Mouse (Mus musculus): ENCODE measurements around the gene Serinc4. TPM values are rescaled to one million over a fixed set of nuclear protein-coding genes. Genes with fewer than 3 reads are reported as not detected.
"Not testable (repeated sequence)": the region's sequence is repeated elsewhere in the genome, so short reads cannot be mapped to it uniquely, and the experiment has no call there.

Serinc4 gene
- polyA plus RNA-seq, 1 experiment from 2014 or later, result 0.11 TPM

GRCm38 (mm10) chr2:121473301-121474179, 17.0 kb upstream of the Serinc4 start, which contains the start of gene Mfap1b:
Mfap1b (minus strand) TSS chr2:121474067.
- not testable (repeated sequence) for H3K4me1 ChIP-seq (replicated peaks; ENCODE audit: control insufficient read depth, insufficient read depth, low read length); H3K9me3 ChIP-seq (ENCODE audit: control insufficient read depth, low read length); H3K36me3 ChIP-seq (ENCODE audit: control insufficient read depth, insufficient read depth, low read length); H3K27me3 ChIP-seq (ENCODE audit: control insufficient read depth, insufficient read depth, low read depth, low read length)
- WGBS, result 4% methylated on average over 38 of the region's 41 CpGs
- H3K27ac ChIP-seq (ENCODE audit: low read length), result peak within 1 kb of the TSS; percentile 61
- peak within 1 kb of the TSS; percentile 76 for H3K9ac ChIP-seq (ENCODE audit: low read length)
- H3K4me3 ChIP-seq (ENCODE audit: low read length), result peak within 1 kb of the TSS; percentile 69
- ATAC-seq (ENCODE audit: low read depth), result peak; percentile 97
- peak within 1 kb of the TSS; percentile 70 for H3K4me2 ChIP-seq (ENCODE audit: low read depth, low read length)

- not testable (repeated sequence) for H3K4me1 ChIP-seq (replicated peaks; ENCODE audit: control insufficient read depth, insufficient read depth, low read length); H3K36me3 ChIP-seq (ENCODE audit: control insufficient read depth, insufficient read depth, low read length); H3K4me3 ChIP-seq (ENCODE audit: low read length); H3K9ac ChIP-seq (ENCODE audit: low read length); ATAC-seq (ENCODE audit: low read depth); H3K9me3 ChIP-seq (ENCODE audit: control insufficient read depth, low read length); H3K27me3 ChIP-seq (ENCODE audit: control insufficient read depth, insufficient read depth, low read depth, low read length); H3K27ac ChIP-seq (ENCODE audit: low read length)
- H3K4me2 ChIP-seq (ENCODE audit: low read depth, low read length), result peak overlapping the region; percentile 70; the same call in 1 of the 2 replicates
- WGBS, result 89% methylated on average over 3 of the region's 3 CpGs
Measured at GRCm38 (mm10) chr2:121472783-121473182, 16.2 kb upstream of the Serinc4 start.

DNA sequence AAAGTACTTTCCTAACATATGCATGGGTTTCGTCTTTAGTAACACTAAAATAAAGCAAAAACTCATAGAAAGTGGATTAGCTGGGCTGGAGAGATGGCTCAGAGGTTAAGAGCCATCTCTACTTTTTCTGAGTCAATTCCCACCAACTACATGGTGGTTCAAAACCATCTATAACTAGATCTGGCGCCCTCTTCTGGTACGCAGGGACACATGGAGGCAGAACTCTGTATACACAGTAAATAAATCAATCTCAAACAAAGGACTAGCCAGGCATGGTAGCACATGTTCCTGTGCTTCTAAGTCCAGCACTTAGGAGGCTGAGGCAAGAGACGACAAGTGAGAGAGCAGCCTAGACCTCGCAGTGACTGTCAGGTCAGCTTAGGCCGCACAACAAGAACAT, 12.4 kb upstream of the Serinc4 start:
- not testable (repeated sequence) for H3K4me3 ChIP-seq (ENCODE audit: low read length); H3K9me3 ChIP-seq (ENCODE audit: control insufficient read depth, low read length); H3K4me1 ChIP-seq (replicated peaks; ENCODE audit: control insufficient read depth, insufficient read depth, low read length); H3K36me3 ChIP-seq (ENCODE audit: control insufficient read depth, insufficient read depth, low read length); H3K9ac ChIP-seq (ENCODE audit: low read length); H3K4me2 ChIP-seq (ENCODE audit: low read depth, low read length); H3K27me3 ChIP-seq (ENCODE audit: control insufficient read depth, insufficient read depth, low read depth, low read length); ATAC-seq (ENCODE audit: low read depth); H3K27ac ChIP-seq (ENCODE audit: low read length)
- 60% methylated on average over 1 of the region's 6 CpGs for WGBS

- Histone ChIP-seq H3K4me2 (ENCODE audit: low read depth, low read length) (no peak overlapping the region), H3K4me3 (ENCODE audit: low read length) (no peak overlapping the region)
- no peak for ATAC-seq (ENCODE audit: low read depth)
Measured at GRCm38 (mm10) chr2:121460071-121460470, 3.5 kb upstream of the Serinc4 start.

GRCm38 (mm10) chr2:121455534-121455933, 1.0 kb downstream of the Serinc4 start:
- peaks cover 22% of the 10 kb centered on the region for H3K4me1 ChIP-seq (replicated peaks; ENCODE audit: control insufficient read depth, insufficient read depth, low read length)
- 78% methylated on average over 5 of the region's 5 CpGs for WGBS
- peaks cover 9% of the 10 kb centered on the region for H3K36me3 ChIP-seq (ENCODE audit: control insufficient read depth, insufficient read depth, low read length)
- H3K9ac ChIP-seq (ENCODE audit: low read length), result no peak overlapping the region
- no peak overlapping the region for H3K4me2 ChIP-seq (ENCODE audit: low read depth, low read length)
- H3K4me3 ChIP-seq (ENCODE audit: low read length), result no peak overlapping the region
- no peak overlapping the region for H3K27ac ChIP-seq (ENCODE audit: low read length)
- H3K27me3 ChIP-seq (ENCODE audit: control insufficient read depth, insufficient read depth, low read depth, low read length), result no peaks in the 10 kb centered on the region
- no peak for ATAC-seq (ENCODE audit: low read depth)
- H3K9me3 ChIP-seq (ENCODE audit: control insufficient read depth, low read length), result no peaks in the 10 kb centered on the region

More at GRCm38 (mm10) chr2:121460071-121460470, 3.5 kb upstream of the Serinc4 start:
- no peaks in the 10 kb centered on the region for H3K9me3 ChIP-seq (ENCODE audit: control insufficient read depth, low read length)
- H3K27me3 ChIP-seq (ENCODE audit: control insufficient read depth, insufficient read depth, low read depth, low read length), result no peaks in the 10 kb centered on the region
- peaks cover 10% of the 10 kb centered on the region for H3K4me1 ChIP-seq (replicated peaks; ENCODE audit: control insufficient read depth, insufficient read depth, low read length)
- peaks cover 6% of the 10 kb centered on the region for H3K36me3 ChIP-seq (ENCODE audit: control insufficient read depth, insufficient read depth, low read length)
- H3K27ac ChIP-seq (ENCODE audit: low read length), result no peak overlapping the region
- WGBS, result 45% methylated on average over 2 of the region's 2 CpGs
- H3K9ac ChIP-seq (ENCODE audit: low read length), result no peak overlapping the region

- Histone ChIP-seq H3K9ac (ENCODE audit: low read length) (no peak overlapping the region), H3K36me3 (ENCODE audit: control insufficient read depth, insufficient read depth, low read length) (peaks cover 5% of the 10 kb centered on the region)
Measured at GRCm38 (mm10) chr2:121453917-121454316, 2.7 kb downstream of the Serinc4 start.

DNA sequence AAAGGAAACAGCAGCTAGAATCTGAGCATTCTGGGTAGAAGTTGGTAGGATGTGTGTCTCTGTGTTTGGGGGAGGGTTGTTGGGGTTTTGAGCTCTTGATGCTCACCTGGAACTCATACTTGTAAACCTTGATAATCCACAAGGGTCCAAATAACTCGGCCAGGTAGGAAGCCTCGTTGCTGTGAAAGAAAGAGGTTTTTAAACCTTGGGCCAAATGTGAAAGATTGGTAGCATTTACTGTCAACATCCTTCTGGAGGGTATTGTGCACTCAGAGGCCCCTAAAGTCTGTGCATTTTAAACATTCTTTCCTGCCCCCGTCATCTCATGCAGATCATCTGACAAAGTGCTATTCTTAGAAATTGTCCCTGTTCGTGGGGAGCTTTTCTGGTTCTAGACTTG, 3.6 kb downstream of the Serinc4 start, which contains the start of gene Hypk:
TSS of gene Hypk (plus strand) at position 301 of the 400 bp plus-strand sequence.
- Histone ChIP-seq H3K27me3 (ENCODE audit: control insufficient read depth, insufficient read depth, low read depth, low read length) (no peaks in the 10 kb centered on the region), H3K36me3 (ENCODE audit: control insufficient read depth, insufficient read depth, low read length) (peaks cover 5% of the 10 kb centered on the region; the same call in 1 of the 2 replicates), H3K4me3 (ENCODE audit: low read length) (no peak within 1 kb of the TSS), H3K4me2 (ENCODE audit: low read depth, low read length) (no peak within 1 kb of the TSS), H3K9ac (ENCODE audit: low read length) (no peak within 1 kb of the TSS), H3K27ac (ENCODE audit: low read length) (no peak within 1 kb of the TSS), H3K9me3 (ENCODE audit: control insufficient read depth, low read length) (no peaks in the 10 kb centered on the region), H3K4me1 (replicated peaks; ENCODE audit: control insufficient read depth, insufficient read depth, low read length) (peaks cover 27% of the 10 kb centered on the region)
- 54% methylated on average over 4 of the region's 4 CpGs for WGBS
- no peak for ATAC-seq (ENCODE audit: low read depth)

More at GRCm38 (mm10) chr2:121453917-121454316, 2.7 kb downstream of the Serinc4 start:
- H3K4me2 ChIP-seq (ENCODE audit: low read depth, low read length), result no peak overlapping the region
- no peaks in the 10 kb centered on the region for H3K9me3 ChIP-seq (ENCODE audit: control insufficient read depth, low read length)
- WGBS, result 83% methylated on average over 6 of the region's 6 CpGs
- H3K27me3 ChIP-seq (ENCODE audit: control insufficient read depth, insufficient read depth, low read depth, low read length), result no peaks in the 10 kb centered on the region
- peaks cover 26% of the 10 kb centered on the region for H3K4me1 ChIP-seq (replicated peaks; ENCODE audit: control insufficient read depth, insufficient read depth, low read length)
- ATAC-seq (ENCODE audit: low read depth), result no peak
- no peak overlapping the region for H3K4me3 ChIP-seq (ENCODE audit: low read length)
- H3K27ac ChIP-seq (ENCODE audit: low read length), result no peak overlapping the region

GRCm38 (mm10) chr2:121452361-121452760, 4.2 kb downstream of the Serinc4 start:
- H3K27ac ChIP-seq (ENCODE audit: low read length), result no peak overlapping the region
- WGBS, result 79% methylated on average over 4 of the region's 4 CpGs

GRCm38 (mm10) chr2:121450093-121450492, 6.5 kb downstream of the Serinc4 start:
- Histone ChIP-seq H3K9me3 (ENCODE audit: control insufficient read depth, low read length) (no peaks in the 10 kb centered on the region), H3K27ac (ENCODE audit: low read length) (peak overlapping the region; percentile 96), H3K4me3 (ENCODE audit: low read length) (peak overlapping the region; percentile 99), H3K4me2 (ENCODE audit: low read depth, low read length) (peak overlapping the region; percentile 90), H3K9ac (ENCODE audit: low read length) (peak overlapping the region; percentile 99), H3K27me3 (ENCODE audit: control insufficient read depth, insufficient read depth, low read depth, low read length) (no peaks in the 10 kb centered on the region), H3K36me3 (ENCODE audit: control insufficient read depth, insufficient read depth, low read length) (peaks cover 5% of the 10 kb centered on the region; the same call in 1 of the 2 replicates), H3K4me1 (replicated peaks; ENCODE audit: control insufficient read depth, insufficient read depth, low read length) (peaks cover 21% of the 10 kb centered on the region)
- WGBS, result 0% methylated on average over 7 of the region's 7 CpGs
- ATAC-seq (ENCODE audit: low read depth), result no peak

More at GRCm38 (mm10) chr2:121452361-121452760, 4.2 kb downstream of the Serinc4 start:
- H3K4me2 ChIP-seq (ENCODE audit: low read depth, low read length), result no peak overlapping the region
- H3K9me3 ChIP-seq (ENCODE audit: control insufficient read depth, low read length), result no peaks in the 10 kb centered on the region
- no peak overlapping the region for H3K9ac ChIP-seq (ENCODE audit: low read length)
- peaks cover 5% of the 10 kb centered on the region; the same call in 1 of the 2 replicates for H3K36me3 ChIP-seq (ENCODE audit: control insufficient read depth, insufficient read depth, low read length)
- ATAC-seq (ENCODE audit: low read depth), result no peak
- peaks cover 26% of the 10 kb centered on the region for H3K4me1 ChIP-seq (replicated peaks; ENCODE audit: control insufficient read depth, insufficient read depth, low read length)
- H3K27me3 ChIP-seq (ENCODE audit: control insufficient read depth, insufficient read depth, low read depth, low read length), result no peaks in the 10 kb centered on the region
- no peak overlapping the region for H3K4me3 ChIP-seq (ENCODE audit: low read length)

All from lung, embryonic 16.5 days (tissue).